Mouse (Mus musculus): Measurements from ENCODE around the gene Trp53bp1.

DNA sequence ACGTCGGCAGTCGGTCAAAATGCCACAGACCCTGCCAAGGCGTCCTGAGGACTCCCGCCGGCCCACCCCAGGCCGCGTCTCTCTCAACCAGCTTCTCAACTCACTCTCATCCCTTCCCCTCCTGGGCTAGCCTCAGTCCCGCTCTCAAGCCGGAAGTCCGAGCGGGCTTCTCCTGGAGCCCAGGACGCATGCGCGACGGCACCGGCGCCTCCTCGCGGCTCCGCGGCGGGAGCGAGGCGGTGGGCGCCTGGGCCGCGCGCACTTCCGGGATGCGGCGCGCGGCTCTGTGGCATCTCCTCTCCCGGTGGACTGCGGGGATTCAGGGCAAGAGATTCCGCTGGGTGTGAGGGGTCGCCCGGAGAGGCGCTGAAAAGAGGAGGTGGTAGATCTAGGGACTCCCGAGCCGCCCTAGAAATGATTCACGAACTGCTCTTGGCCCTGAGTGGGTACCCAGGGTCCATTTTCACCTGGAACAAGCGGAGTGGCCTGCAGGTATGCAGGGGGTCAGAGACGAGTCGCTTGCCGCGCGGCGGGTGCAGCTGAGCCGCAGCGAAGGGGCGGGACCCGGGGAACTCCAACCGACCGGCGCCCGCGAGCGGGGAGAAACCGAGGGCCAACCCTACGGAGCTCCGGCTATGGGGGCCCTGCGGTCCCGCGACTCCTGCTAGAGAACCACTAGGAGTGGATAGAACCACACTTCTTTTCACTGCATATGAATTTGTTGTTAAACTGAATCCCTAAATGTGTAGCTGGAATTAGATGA lies 100.0 kb downstream of the Trp53bp1 start, which contains the start of gene Zscan29:
- TF ChIP-seq MYOG (IDR thresholded peaks at IDR 0.05; ENCODE audit: control insufficient read depth, extremely low read depth, insufficient read length) (no peak), CTCF (IDR thresholded peaks at IDR 0.05; ENCODE audit: control insufficient read depth, insufficient read depth, insufficient read length) (no peak)

Data from C2C12 (cell line).